Mouse (Mus musculus) stomach, embryonic 14.5 days (tissue): Measurements from ENCODE around the gene Grin2b. TPM values are rescaled to one million over a fixed set of nuclear protein-coding genes. Genes with fewer than 3 reads are reported as not detected.

Source experiments
- ATAC-seq: fragments of 200-750 bp; cut with Nextera tagmentation; 2 replicates; pipeline ENCODE4 v1.8.0; 2017; ENCODE audit warnings: low read depth, moderate TSS enrichment; ENCODE audit not compliant: insufficient number of reproducible peaks, insufficient read depth, low FRiP score
- H3K27ac ChIP-seq: fragments of 300-500 bp; sonication (generic); 2 replicates; pipeline ENCODE4 v1.5.1; 2014; ENCODE audit warnings: mild to moderate bottlenecking, low read length, moderate library complexity, mixed read lengths
- H3K27me3 ChIP-seq: fragments of 300-500 bp; sonication (generic); 2 replicates; pipeline ENCODE4 v1.6.1; 2014; ENCODE audit warnings: low read length, control low read depth, mixed read lengths; ENCODE audit not compliant: control insufficient read depth, insufficient read depth
- H3K36me3 ChIP-seq: fragments of 300-500 bp; sonication (generic); 2 replicates; pipeline ENCODE4 v1.6.1; 2014; ENCODE audit warnings: mild to moderate bottlenecking, control low read depth, low read length, moderate library complexity, mixed read lengths; ENCODE audit not compliant: control insufficient read depth, insufficient read depth
- H3K4me1 ChIP-seq: fragments of 300-500 bp; sonication (generic); 2 replicates; pipeline ENCODE4 v1.6.1; 2014; ENCODE audit warnings: low read length, control low read depth, mixed read lengths; ENCODE audit not compliant: control insufficient read depth, insufficient read depth
- H3K4me2 ChIP-seq: fragments of 300-500 bp; sonication (generic); replicated peaks from 2 replicates; pipeline ENCODE4 v1.6.1; 2014; ENCODE audit warnings: low read depth, low read length, control low read depth
- H3K4me3 ChIP-seq: fragments of 300-500 bp; sonication (generic); 2 replicates; pipeline ENCODE4 v1.5.1; 2014; ENCODE audit warnings: low read depth, low read length, control low read depth
- H3K9ac ChIP-seq: fragments of 300-500 bp; sonication (generic); replicated peaks from 2 replicates; pipeline ENCODE4 v1.6.1; 2014; ENCODE audit warnings: low read depth, mild to moderate bottlenecking, control low read depth, low read length, moderate library complexity, mixed read lengths
- H3K9me3 ChIP-seq: fragments of 300-500 bp; sonication (generic); 2 replicates; pipeline ENCODE4 v1.6.1; 2016; ENCODE audit warnings: low read depth, low read length, control low read depth; ENCODE audit not compliant: control insufficient read depth
- WGBS: fragments of 180-500 bp; shearing (Covaris S2); extraction: QIAGEN DNeasy Blood & Tissue Kit; methylation state at CpG from one replicate; pipeline ENCODE4 v1.1.7; 2014; 5-methylcytosine and 5-hydroxymethylcytosine counted together
- polyA plus RNA-seq: library from polyadenylated mRNA; unstranded; fragments of >200 nt; fragmentation: Nextera tagmentation; extraction: Ambion mirVana; gene quantifications from 2 replicates; pipeline ENCODE4 v1.2.1, GENCODE M21; 2014

Gene Grin2b
- polyA plus RNA-seq, 1 experiment from 2014 or later, result 1.8 TPM

- Histone ChIP-seq H3K9ac (no peak overlapping the region), H3K9me3 (no peaks in the 10 kb centered on the region), H3K27me3 (no peaks in the 10 kb centered on the region), H3K27ac (no peak overlapping the region), H3K4me2 (no peak overlapping the region), H3K36me3 (no peaks in the 10 kb centered on the region), H3K4me1 (no peaks in the 10 kb centered on the region), H3K4me3 (no peak overlapping the region)
- no peak for ATAC-seq
- 78% methylated on average over 3 of the region's 3 CpGs for WGBS
Measured at GRCm38 (mm10) chr6:136042375-136042774, 130.9 kb downstream of the Grin2b start.

DNA sequence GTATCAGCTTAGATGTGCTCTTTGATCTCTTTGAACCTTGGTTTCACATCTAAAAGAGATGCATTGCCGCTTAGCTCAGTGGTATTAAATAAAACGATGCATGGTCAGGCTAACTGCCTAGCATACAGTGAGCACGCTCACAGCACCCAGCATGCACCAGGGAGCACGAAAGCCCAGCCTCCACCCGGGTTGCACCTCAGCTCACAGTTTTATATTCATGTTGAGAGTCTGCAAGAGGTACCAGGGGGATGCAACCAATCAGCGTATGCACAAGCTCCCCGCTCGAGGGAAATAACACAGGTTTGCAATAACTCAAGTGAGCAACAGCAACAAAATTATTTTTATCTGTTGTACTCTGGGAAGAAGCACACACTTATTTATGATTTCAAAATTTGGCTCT is 131.5 kb downstream of the Grin2b start:
- no peaks in the 10 kb centered on the region for H3K27me3 ChIP-seq
- H3K4me2 ChIP-seq, result no peak overlapping the region
- no peak overlapping the region for H3K27ac ChIP-seq
- H3K4me1 ChIP-seq, result no peaks in the 10 kb centered on the region
- H3K36me3 ChIP-seq, result no peaks in the 10 kb centered on the region
- WGBS, result 85% methylated on average over 8 of the region's 8 CpGs
- no peak overlapping the region for H3K9ac ChIP-seq
- ATAC-seq, result no peak
- no peak overlapping the region for H3K4me3 ChIP-seq
- no peaks in the 10 kb centered on the region for H3K9me3 ChIP-seq

DNA sequence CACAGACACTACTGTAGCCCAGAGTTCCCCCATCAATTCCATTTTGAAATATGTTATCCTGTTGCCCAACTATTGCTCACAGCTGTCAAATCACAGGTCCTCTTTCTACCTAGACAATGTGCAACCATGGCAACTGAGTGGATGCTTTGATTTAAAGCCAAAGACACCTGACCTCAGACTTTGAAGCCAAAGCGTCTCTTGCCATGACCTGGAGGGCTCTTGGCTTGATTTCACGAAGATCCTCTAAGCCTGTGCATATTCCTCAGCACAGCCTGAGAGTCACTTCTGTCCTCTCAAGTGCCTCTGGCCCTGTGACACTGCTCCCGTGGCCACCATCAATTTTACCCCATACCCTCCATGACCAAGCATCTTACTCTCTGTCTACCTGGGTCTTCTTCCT is 132.4 kb downstream of the Grin2b start:
- ATAC-seq, result no peak

GRCm38 (mm10) chr6:136029235-136029939 is 143.9 kb downstream of the Grin2b start:
- Histone ChIP-seq H3K4me3 (no peak overlapping the region), H3K36me3 (no peaks in the 10 kb centered on the region), H3K27me3 (no peaks in the 10 kb centered on the region), H3K4me2 (no peak overlapping the region), H3K27ac (no peak overlapping the region), H3K4me1 (no peaks in the 10 kb centered on the region), H3K9ac (no peak overlapping the region), H3K9me3 (no peaks in the 10 kb centered on the region)
- WGBS, result 62% methylated on average over 4 of the region's 4 CpGs
- no peak for ATAC-seq

More for the DNA sequence above, 132.4 kb downstream of the Grin2b start:
- 61% methylated on average over 3 of the region's 3 CpGs for whole genome bisulfite sequencing
- Histone ChIP-seq H3K4me3 (no peak overlapping the region), H3K9me3 (no peaks in the 10 kb centered on the region), H3K4me1 (no peaks in the 10 kb centered on the region), H3K27me3 (no peaks in the 10 kb centered on the region), H3K9ac (no peak overlapping the region), H3K27ac (no peak overlapping the region), H3K4me2 (no peak overlapping the region), H3K36me3 (no peaks in the 10 kb centered on the region)

DNA sequence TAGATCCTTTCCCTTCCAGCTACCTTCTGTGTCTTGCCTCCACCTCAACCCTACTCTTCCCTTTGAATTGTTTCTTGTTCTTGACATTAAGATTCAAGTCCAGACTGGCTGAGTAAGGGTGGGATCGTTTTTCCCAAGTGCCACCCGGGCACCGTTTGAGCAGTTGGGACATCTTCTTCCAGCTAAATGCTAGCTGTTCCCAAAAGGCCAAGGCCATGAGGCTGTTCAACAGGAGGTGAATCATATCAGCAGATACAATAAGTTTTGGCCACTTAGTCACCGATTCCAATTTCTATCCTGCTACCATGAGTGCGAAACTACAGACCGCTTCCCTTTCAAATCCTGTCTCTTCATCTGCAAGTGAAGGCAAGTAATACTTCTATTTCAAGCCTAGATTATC is 146.4 kb downstream of the Grin2b start:
- Histone ChIP-seq H3K4me2 (no peak overlapping the region), H3K9ac (no peak overlapping the region), H3K36me3 (no peaks in the 10 kb centered on the region), H3K4me3 (no peak overlapping the region), H3K27ac (no peak overlapping the region), H3K27me3 (no peaks in the 10 kb centered on the region), H3K4me1 (no peaks in the 10 kb centered on the region), H3K9me3 (no peaks in the 10 kb centered on the region)
- no peak for ATAC-seq
- WGBS, result 96% methylated on average over 6 of the region's 6 CpGs

DNA sequence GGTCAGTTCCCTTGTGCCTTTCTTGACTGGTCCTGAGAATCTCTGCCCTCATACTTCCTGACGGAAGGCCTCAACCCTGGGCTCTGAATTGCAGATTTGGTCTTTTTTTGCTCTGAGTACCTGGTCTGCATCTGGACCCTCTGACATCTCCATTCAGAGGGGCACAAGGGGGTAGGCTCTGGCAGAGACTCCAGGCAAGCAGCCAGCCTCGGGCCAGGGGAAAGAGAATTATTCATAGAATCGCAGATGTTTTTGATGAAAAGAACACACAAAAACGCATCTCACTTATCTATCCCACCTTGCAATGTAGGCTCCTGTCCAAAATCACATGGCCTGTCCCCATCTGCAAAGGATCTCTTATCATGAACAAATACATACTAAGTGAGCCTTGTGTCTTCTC is 147.5 kb downstream of the Grin2b start:
- H3K4me1 ChIP-seq, result no peaks in the 10 kb centered on the region
- H3K27me3 ChIP-seq, result no peaks in the 10 kb centered on the region
- no peaks in the 10 kb centered on the region for H3K36me3 ChIP-seq
- ATAC-seq, result no peak
- no peaks in the 10 kb centered on the region for H3K9me3 ChIP-seq
- no peak overlapping the region for H3K4me2 ChIP-seq
- no peak overlapping the region for H3K9ac ChIP-seq
- H3K27ac ChIP-seq, result no peak overlapping the region
- WGBS, result 83% methylated on average over 4 of the region's 4 CpGs
- no peak overlapping the region for H3K4me3 ChIP-seq

DNA sequence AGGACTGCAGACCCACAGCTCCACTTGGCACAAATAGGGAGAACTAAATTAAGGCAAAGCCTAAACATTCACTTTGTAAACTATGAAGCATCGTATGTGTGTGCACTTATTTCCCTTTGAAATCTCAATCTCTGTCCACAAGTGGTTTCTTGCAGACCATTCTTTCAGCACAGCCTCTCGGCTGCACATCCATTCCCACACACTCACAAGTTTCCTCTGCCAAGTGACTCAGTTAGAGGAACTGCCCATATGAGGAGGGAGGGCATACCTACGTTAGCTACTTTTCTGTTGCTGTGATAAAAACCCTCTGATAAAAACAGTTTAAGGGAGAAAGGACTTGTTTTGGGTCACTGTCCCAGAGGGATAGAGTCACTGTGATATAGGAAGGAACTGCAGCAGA is 152.9 kb downstream of the Grin2b start:
- ATAC-seq, result no peak
- no peak overlapping the region for H3K27ac ChIP-seq
- H3K4me1 ChIP-seq, result no peaks in the 10 kb centered on the region
- H3K36me3 ChIP-seq, result no peaks in the 10 kb centered on the region
- WGBS, result 61% methylated on average over 3 of the region's 3 CpGs
- H3K4me3 ChIP-seq, result no peak overlapping the region
- H3K9me3 ChIP-seq, result no peaks in the 10 kb centered on the region
- H3K9ac ChIP-seq, result no peak overlapping the region
- no peak overlapping the region for H3K4me2 ChIP-seq
- H3K27me3 ChIP-seq, result no peaks in the 10 kb centered on the region

DNA sequence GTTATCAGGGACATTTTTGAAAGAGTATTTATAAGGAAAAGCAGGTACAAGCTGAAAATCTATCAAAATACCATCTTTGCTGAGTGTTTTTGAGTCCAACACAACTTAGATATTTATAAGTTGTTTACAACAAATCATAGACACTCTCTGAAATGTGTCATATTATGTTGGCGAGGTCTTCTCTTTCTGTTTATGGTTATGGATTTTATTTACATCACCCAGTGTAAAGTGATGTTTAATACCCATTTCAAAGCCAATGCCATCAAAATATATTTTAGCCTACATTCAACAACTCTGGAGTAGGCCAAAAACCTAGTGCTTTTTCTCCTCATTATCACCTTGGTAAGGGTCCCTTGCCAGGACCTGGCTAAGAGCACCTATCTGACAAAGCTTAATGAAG is 154.3 kb downstream of the Grin2b start:
- ATAC-seq, result no peak
- no peaks in the 10 kb centered on the region for H3K4me1 ChIP-seq
- no peak overlapping the region for H3K27ac ChIP-seq
- WGBS, result 82% methylated on average over 1 of the region's 1 CpGs
- H3K9ac ChIP-seq, result no peak overlapping the region
- no peak overlapping the region for H3K4me3 ChIP-seq
- no peaks in the 10 kb centered on the region for H3K27me3 ChIP-seq
- H3K36me3 ChIP-seq, result no peaks in the 10 kb centered on the region
- no peak overlapping the region for H3K4me2 ChIP-seq
- H3K9me3 ChIP-seq, result no peaks in the 10 kb centered on the region
